Mouse (Mus musculus): ENCODE data around the gene Ddhd1. TPM values are rescaled to one million over a fixed set of nuclear protein-coding genes. Genes with fewer than 3 reads are reported as not detected.

Gene Ddhd1
- total and polyA plus RNA-seq, 3 experiments, result 7.8 to 18.4 (median 12.7) TPM

DNA sequence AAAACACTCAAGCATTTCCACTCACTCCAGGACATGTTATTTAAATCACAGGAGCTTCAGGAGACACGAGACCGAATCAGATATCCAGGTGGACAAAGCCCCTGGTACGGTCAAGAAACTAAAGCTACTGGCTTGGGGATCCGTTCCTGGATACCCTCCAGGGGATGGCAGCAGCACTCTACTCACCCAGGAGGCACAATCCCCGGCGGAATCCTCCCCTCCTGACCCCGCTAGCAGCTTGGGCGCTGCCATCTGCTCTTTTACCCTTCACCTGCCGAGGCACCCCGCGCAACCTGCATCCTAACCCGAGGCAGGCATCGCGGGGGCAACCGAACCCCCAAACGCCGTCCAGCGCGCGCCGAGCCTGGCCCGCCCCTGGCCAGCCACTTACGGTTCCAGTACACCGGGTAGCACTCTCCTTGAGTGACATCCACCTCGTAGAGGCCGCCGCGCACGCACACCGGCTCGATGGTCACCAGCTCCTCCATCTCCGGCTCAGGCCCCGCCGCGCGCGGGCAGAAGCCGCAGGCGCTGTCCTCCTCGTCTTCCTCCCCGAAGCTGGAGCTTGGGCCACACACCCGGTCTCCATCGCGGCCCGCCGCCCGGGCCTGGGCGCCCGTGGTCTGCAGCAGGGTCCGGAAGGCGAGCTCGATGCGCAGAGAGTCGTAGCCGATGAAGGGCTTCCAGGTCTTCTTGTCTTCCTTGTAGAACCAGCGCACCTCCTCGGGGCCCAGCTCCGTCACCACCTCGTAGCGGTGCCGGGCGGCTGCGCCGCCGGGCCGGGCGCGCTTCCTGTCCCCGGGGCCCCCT is 907 bp downstream of the Ddhd1 start:
- peak overlapping the region; percentile 67 to 76 (median 70) for H3K4me3 ChIP-seq (replicated peaks in 1 of 3; ENCODE audit: low read depth in 2 of 3, low read length in 2 of 3, poor library complexity in 1 of 3)
- DNase-seq (ENCODE audit: extremely low read depth), result peak; percentile 33
- no peak overlapping the region for H3K27ac ChIP-seq (ENCODE audit: insufficient read depth, low read depth)
- H3K4me1 ChIP-seq (ENCODE audit: control insufficient read depth in 1 of 2, insufficient read depth in 2 of 2), result peaks cover 4 to 32% of the 10 kb centered on the region in 2 experiments; a peak in 2 of 4 replicates
- no peaks in the 10 kb centered on the region for H3K9me3 ChIP-seq (replicated peaks; ENCODE audit: low read length)
- H3K9ac ChIP-seq (ENCODE audit: insufficient read depth, low read depth), result peak overlapping the region; percentile 64
- no peaks in the 10 kb centered on the region for H3K27me3 ChIP-seq (replicated peaks)
- peaks cover 7% of the 10 kb centered on the region for H3K79me2 ChIP-seq (replicated peaks; ENCODE audit: control insufficient read depth, extremely low read depth, insufficient read depth, poor library complexity, severe bottlenecking)
- H3K36me3 ChIP-seq (replicated peaks in 1 of 2; ENCODE audit: control insufficient read depth in 1 of 2, insufficient read depth in 1 of 2, low read length in 1 of 2), result peaks cover 0 to 21% of the 10 kb centered on the region in 2 experiments
- peak overlapping the region; percentile 59 for H3K4me2 ChIP-seq (ENCODE audit: insufficient read depth, low read depth, poor library complexity, severe bottlenecking)
- dilution Hi-C loops (cut with MboI; ENCODE audit: extremely low pct_ligation_motif_present, extremely low pct_unique_long_range_greater_than_20kb, low sequenced_read_pairs), result no loop called here
- in situ Hi-C loops (cut with MboI; ENCODE audit: low pct_ligation_motif_present, low pct_unique_long_range_greater_than_20kb, low sequenced_read_pairs), result no loop called here
- TF ChIP-seq USF2 (conservative IDR thresholded peaks at IDR 0.05; ENCODE audit: low read depth, low read length), result no peak
- TF ChIP-seq GABPA (IDR thresholded peaks at IDR 0.05; ENCODE audit: insufficient replicate concordance, low read depth, low read length), result no peak
- TF ChIP-seq SIN3A (IDR thresholded peaks at IDR 0.05; ENCODE audit: low read length), result no peak
- peak in 1 of 2 experiments; percentile 49; a peak in 2 of 4 replicates for TF ChIP-seq CTCF (conservative IDR thresholded peaks at IDR 0.05 in 1 of 2, IDR thresholded peaks at IDR 0.05 in 1 of 2; ENCODE audit: low read depth in 2 of 2, low read length in 2 of 2)
- TF ChIP-seq MAZ (IDR thresholded peaks at IDR 0.05; ENCODE audit: low read depth, low read length), result no peak
- no peak for TF ChIP-seq MYC (IDR thresholded peaks at IDR 0.05; ENCODE audit: low read depth, low read length)
- TF ChIP-seq SMC3 (IDR thresholded peaks at IDR 0.05; ENCODE audit: low read depth, low read length), result peak; percentile 28; the same call in 1 of the 2 replicates
- TF ChIP-seq HCFC1 (IDR thresholded peaks at IDR 0.05; ENCODE audit: low read depth, low read length), result no peak
- TF ChIP-seq TBP (conservative IDR thresholded peaks at IDR 0.05; ENCODE audit: low read depth, low read length), result no peak
- TF ChIP-seq EP300 (IDR thresholded peaks at IDR 0.05; ENCODE audit: low read length), result no peak
- no peak for TF ChIP-seq USF1 (IDR thresholded peaks at IDR 0.05; ENCODE audit: low read depth, low read length)
- TF ChIP-seq POLR2A (IDR thresholded peaks at IDR 0.05; ENCODE audit: low read depth, low read length), result no peak
- TF ChIP-seq ZC3H11A (IDR thresholded peaks at IDR 0.05; ENCODE audit: low read depth, low read length), result no peak
- TF ChIP-seq MEF2A (IDR thresholded peaks at IDR 0.05; ENCODE audit: borderline replicate concordance, low read depth, low read length), result no peak
- TF ChIP-seq TCF12 (IDR thresholded peaks at IDR 0.05; ENCODE audit: low read depth, low read length), result no peak
- TF ChIP-seq ZKSCAN1 (IDR thresholded peaks at IDR 0.05; ENCODE audit: borderline replicate concordance, low read depth, low read length), result no peak
- TF ChIP-seq KAT2A (IDR thresholded peaks at IDR 0.05; ENCODE audit: insufficient replicate concordance, low read length), result no peak
- TF ChIP-seq CHD1 (IDR thresholded peaks at IDR 0.05; ENCODE audit: low read depth, low read length), result no peak
- no peak for TF ChIP-seq MXI1 (IDR thresholded peaks at IDR 0.05; ENCODE audit: low read depth, low read length)
- TF ChIP-seq MAFK (IDR thresholded peaks at IDR 0.05; ENCODE audit: insufficient replicate concordance, low read length), result no peak
- no peak for TF ChIP-seq CHD2 (IDR thresholded peaks at IDR 0.05; ENCODE audit: low read length)
- no peak for TF ChIP-seq PAX5 (IDR thresholded peaks at IDR 0.05; ENCODE audit: low read length)
- no peak for TF ChIP-seq BHLHE40 (IDR thresholded peaks at IDR 0.05; ENCODE audit: low read depth, low read length)
- no peak for TF ChIP-seq ZMIZ1 (IDR thresholded peaks at IDR 0.05; ENCODE audit: low read depth, low read length)
- TF ChIP-seq UBTF (IDR thresholded peaks at IDR 0.05; ENCODE audit: low read depth, low read length), result peak; percentile 45
- TF ChIP-seq IRF4 (IDR thresholded peaks at IDR 0.05; ENCODE audit: low read depth, low read length), result no peak
- no peak for TF ChIP-seq JUND (conservative IDR thresholded peaks at IDR 0.05; ENCODE audit: low read depth, low read length)
- TF ChIP-seq NRF1 (IDR thresholded peaks at IDR 0.05; ENCODE audit: low read depth, low read length), result no peak
- no peak for TF ChIP-seq E2F4 (IDR thresholded peaks at IDR 0.05; ENCODE audit: insufficient replicate concordance, low read depth, low read length)
- peak; percentile 46 for TF ChIP-seq RAD21 (IDR thresholded peaks at IDR 0.05; ENCODE audit: low read depth, low read length)

All from CH12.LX (cell line).